Mouse (Mus musculus) CH12.LX (cell line): ENCODE measurements around the gene Eif3k. TPM values are rescaled to one million over a fixed set of nuclear protein-coding genes. Genes with fewer than 3 reads are reported as not detected.

Source experiments
- DNase-seq: peaks from one replicate; pipeline ENCODE4 v3.0.0-alpha.2; 2013; ENCODE audit errors: extremely low read depth
- H3K27ac ChIP-seq: 2 replicates; pipeline ENCODE4 v1.5.1; 2012; ENCODE audit warnings: low read depth, mild to moderate bottlenecking, control low read depth, moderate library complexity; ENCODE audit not compliant: insufficient read depth
- H3K27me3 ChIP-seq: replicated peaks from 2 replicates; pipeline ENCODE3; 2012; ENCODE audit warnings: inconsistent platforms
- H3K36me3 ChIP-seq, 2 experiments: replicated peaks in 1 of 2; 2 replicates each; pipeline versions ENCODE3 to v1.6.1; 2012; ENCODE audit warnings: inconsistent platforms in 1 of 2, low read length in 1 of 2, mild to moderate bottlenecking in 1 of 2, mixed read lengths in 1 of 2, moderate library complexity in 1 of 2; ENCODE audit not compliant: control insufficient read depth in 1 of 2, insufficient read depth in 1 of 2
- H3K4me1 ChIP-seq, 2 experiments: 2 replicates each; pipeline ENCODE4 v1.6.1; 2012; ENCODE audit warnings: inconsistent platforms in 1 of 2, moderate library complexity in 1 of 2; ENCODE audit not compliant: insufficient read depth in 2 of 2, control insufficient read depth in 1 of 2
- H3K4me2 ChIP-seq: 2 replicates; pipeline ENCODE4 v1.6.1; 2012; ENCODE audit warnings: low read depth, mild to moderate bottlenecking, control low read depth; ENCODE audit not compliant: poor library complexity, insufficient read depth, severe bottlenecking
- H3K4me3 ChIP-seq, 3 experiments: fragments of 150-350 bp in 1 of 3; sonication (generic) in 1 of 3; replicated peaks in 1 of 3; 2 replicates each; pipeline versions ENCODE3 to v1.5.1; 2011 to 2012; ENCODE audit warnings: low read depth in 2 of 3, low read length in 2 of 3, mild to moderate bottlenecking in 2 of 3, moderate library complexity in 2 of 3, control low read depth in 1 of 3, improper control_type of control experiment in 1 of 3, inconsistent platforms in 1 of 3, mixed read lengths in 1 of 3; ENCODE audit not compliant: poor library complexity in 1 of 3
- H3K79me2 ChIP-seq: replicated peaks from 2 replicates; pipeline ENCODE4 v1.6.1; 2012; ENCODE audit warnings: mild to moderate bottlenecking, moderate library complexity; ENCODE audit not compliant: control insufficient read depth, poor library complexity, insufficient read depth, severe bottlenecking; ENCODE audit errors: extremely low read depth
- H3K9ac ChIP-seq: 2 replicates; pipeline ENCODE4 v1.6.1; 2012; ENCODE audit warnings: low read depth, mild to moderate bottlenecking, control low read depth, moderate library complexity; ENCODE audit not compliant: insufficient read depth
- H3K9me3 ChIP-seq: replicated peaks from 2 replicates; pipeline ENCODE3; 2012; ENCODE audit warnings: low read length, inconsistent platforms, mixed read lengths
- BHLHE40 ChIP-seq: IDR thresholded peaks from 2 replicates; pipeline ENCODE4 v1.6.1; 2011; ENCODE audit warnings: mild to moderate bottlenecking, low read depth, low read length, improper control_type of control experiment
- CHD1 ChIP-seq: IDR thresholded peaks from 2 replicates; pipeline ENCODE4 v1.6.1; 2012; ENCODE audit warnings: low read depth, low read length, improper control_type of control experiment, inconsistent platforms
- CHD2 ChIP-seq: IDR thresholded peaks from 2 replicates; pipeline ENCODE4 v1.6.1; 2011; ENCODE audit warnings: low read length, improper control_type of control experiment
- CTCF ChIP-seq, 2 experiments: IDR thresholded peaks in 1 of 2; conservative IDR thresholded peaks in 1 of 2; 2 replicates each; pipeline ENCODE4 v1.5.1; 2011 to 2012; ENCODE audit warnings: low read depth in 2 of 2, low read length in 2 of 2, improper control_type of control experiment in 1 of 2, inconsistent platforms in 1 of 2, mild to moderate bottlenecking in 1 of 2, moderate library complexity in 1 of 2
- E2F4 ChIP-seq: IDR thresholded peaks from 2 replicates; pipeline ENCODE4 v1.6.1; 2011; ENCODE audit warnings: low read depth, low read length, improper control_type of control experiment; ENCODE audit not compliant: insufficient replicate concordance
- ELF1 ChIP-seq: IDR thresholded peaks from 2 replicates; pipeline ENCODE4 v1.6.1; 2014; ENCODE audit warnings: low read depth, mild to moderate bottlenecking, inconsistent platforms, low read length, improper control_type of control experiment
- EP300 ChIP-seq: IDR thresholded peaks from 2 replicates; pipeline ENCODE4 v1.6.1; 2011; ENCODE audit warnings: low read length, improper control_type of control experiment
- ETS1 ChIP-seq: conservative IDR thresholded peaks from 2 replicates; pipeline ENCODE4 v1.6.1; 2012; ENCODE audit warnings: low read depth, mild to moderate bottlenecking, inconsistent platforms, low read length, improper control_type of control experiment, moderate library complexity
- GABPA ChIP-seq: IDR thresholded peaks from 2 replicates; pipeline ENCODE4 v1.6.1; 2012; ENCODE audit warnings: low read depth, low read length, improper control_type of control experiment, inconsistent platforms; ENCODE audit not compliant: insufficient replicate concordance
- HCFC1 ChIP-seq: IDR thresholded peaks from 2 replicates; pipeline ENCODE4 v1.6.1; 2012; ENCODE audit warnings: low read depth, mild to moderate bottlenecking, inconsistent platforms, low read length, improper control_type of control experiment
- IRF4 ChIP-seq: IDR thresholded peaks from 2 replicates; pipeline ENCODE4 v1.6.1; 2014; ENCODE audit warnings: low read depth, mild to moderate bottlenecking, inconsistent platforms, low read length, improper control_type of control experiment
- JUN ChIP-seq: IDR thresholded peaks from 2 replicates; pipeline ENCODE4 v1.6.1; 2011; ENCODE audit warnings: low read depth, mild to moderate bottlenecking, low read length, improper control_type of control experiment, moderate library complexity; ENCODE audit not compliant: insufficient read depth
- JUND ChIP-seq: conservative IDR thresholded peaks from 2 replicates; pipeline ENCODE4 v1.6.1; 2011; ENCODE audit warnings: low read depth, low read length, improper control_type of control experiment
- KAT2A ChIP-seq: IDR thresholded peaks from 2 replicates; pipeline ENCODE4 v1.6.1; 2012; ENCODE audit warnings: low read length, improper control_type of control experiment, inconsistent platforms; ENCODE audit not compliant: insufficient replicate concordance
- MAFK ChIP-seq: IDR thresholded peaks from 2 replicates; pipeline ENCODE4 v1.6.1; 2011; ENCODE audit warnings: low read length, improper control_type of control experiment; ENCODE audit not compliant: insufficient replicate concordance
- MAX ChIP-seq: IDR thresholded peaks from 2 replicates; pipeline ENCODE4 v1.6.1; 2011; ENCODE audit warnings: low read length, improper control_type of control experiment
- MAZ ChIP-seq: IDR thresholded peaks from 2 replicates; pipeline ENCODE4 v1.6.1; 2012; ENCODE audit warnings: low read depth, mild to moderate bottlenecking, inconsistent platforms, low read length, improper control_type of control experiment, moderate library complexity
- MEF2A ChIP-seq: IDR thresholded peaks from 2 replicates; pipeline ENCODE4 v1.6.1; 2014; ENCODE audit warnings: low read depth, mild to moderate bottlenecking, inconsistent platforms, low read length, improper control_type of control experiment, borderline replicate concordance
- MXI1 ChIP-seq: IDR thresholded peaks from 2 replicates; pipeline ENCODE4 v1.6.1; 2011; ENCODE audit warnings: mild to moderate bottlenecking, low read depth, low read length, improper control_type of control experiment
- MYC ChIP-seq: IDR thresholded peaks from 2 replicates; pipeline ENCODE4 v1.6.1; 2011; ENCODE audit warnings: low read depth, mild to moderate bottlenecking, improper control_type of control experiment, low read length
- NELFE ChIP-seq: IDR thresholded peaks from 2 replicates; pipeline ENCODE4 v1.6.1; 2011; ENCODE audit warnings: low read depth, low read length, improper control_type of control experiment
- NRF1 ChIP-seq: IDR thresholded peaks from 2 replicates; pipeline ENCODE4 v1.6.1; 2014; ENCODE audit warnings: low read depth, mild to moderate bottlenecking, inconsistent platforms, low read length, improper control_type of control experiment, moderate library complexity
- PAX5 ChIP-seq: IDR thresholded peaks from 2 replicates; pipeline ENCODE4 v1.6.1; 2012; ENCODE audit warnings: low read length, inconsistent platforms, mixed read lengths
- POLR2A ChIP-seq: IDR thresholded peaks from 2 replicates; pipeline ENCODE4 v1.6.1; 2011; ENCODE audit warnings: low read depth, mild to moderate bottlenecking, improper control_type of control experiment, low read length
- POLR2AphosphoS2 ChIP-seq: IDR thresholded peaks from 2 replicates; pipeline ENCODE4 v1.6.1; 2011; ENCODE audit warnings: low read depth, low read length, improper control_type of control experiment
- RAD21 ChIP-seq: IDR thresholded peaks from 2 replicates; pipeline ENCODE4 v1.6.1; 2011; ENCODE audit warnings: low read depth, mild to moderate bottlenecking, low read length, improper control_type of control experiment, moderate library complexity
- RCOR1 ChIP-seq: conservative IDR thresholded peaks from 2 replicates; pipeline ENCODE4 v1.6.1; 2012; ENCODE audit warnings: low read depth, mild to moderate bottlenecking, inconsistent platforms, low read length, improper control_type of control experiment
- SIN3A ChIP-seq: IDR thresholded peaks from 2 replicates; pipeline ENCODE4 v1.6.1; 2012; ENCODE audit warnings: low read length, improper control_type of control experiment, inconsistent platforms
- SMC3 ChIP-seq: IDR thresholded peaks from 2 replicates; pipeline ENCODE4 v1.6.1; 2011; ENCODE audit warnings: low read depth, low read length, improper control_type of control experiment
- TBP ChIP-seq: conservative IDR thresholded peaks from 2 replicates; pipeline ENCODE4 v1.6.1; 2011; ENCODE audit warnings: low read depth, low read length, improper control_type of control experiment
- TCF12 ChIP-seq: IDR thresholded peaks from 2 replicates; pipeline ENCODE4 v1.6.1; 2014; ENCODE audit warnings: low read depth, mild to moderate bottlenecking, inconsistent platforms, low read length, improper control_type of control experiment
- UBTF ChIP-seq: IDR thresholded peaks from 2 replicates; pipeline ENCODE4 v1.6.1; 2012; ENCODE audit warnings: low read depth, mild to moderate bottlenecking, inconsistent platforms, low read length, improper control_type of control experiment, moderate library complexity
- USF1 ChIP-seq: IDR thresholded peaks from 2 replicates; pipeline ENCODE4 v1.6.1; 2014; ENCODE audit warnings: low read depth, mild to moderate bottlenecking, inconsistent platforms, low read length, improper control_type of control experiment
- USF2 ChIP-seq: conservative IDR thresholded peaks from 2 replicates; pipeline ENCODE4 v1.6.1; 2011; ENCODE audit warnings: low read depth, low read length, improper control_type of control experiment
- ZC3H11A ChIP-seq: IDR thresholded peaks from 2 replicates; pipeline ENCODE4 v1.6.1; 2012; ENCODE audit warnings: low read depth, mild to moderate bottlenecking, inconsistent platforms, low read length, improper control_type of control experiment
- ZKSCAN1 ChIP-seq: IDR thresholded peaks from 2 replicates; pipeline ENCODE4 v1.6.1; 2012; ENCODE audit warnings: low read depth, inconsistent platforms, low read length, improper control_type of control experiment, borderline replicate concordance
- ZMIZ1 ChIP-seq: IDR thresholded peaks from 2 replicates; pipeline ENCODE4 v1.6.1; 2012; ENCODE audit warnings: low read depth, mild to moderate bottlenecking, inconsistent platforms, low read length, improper control_type of control experiment
- ZNF384 ChIP-seq: IDR thresholded peaks from 2 replicates; pipeline ENCODE4 v1.6.1; 2012; ENCODE audit warnings: low read depth, low read length, improper control_type of control experiment, inconsistent platforms
- dilution Hi-C: fragments of 300-500 bp; cut with MboI; formaldehyde crosslinking; loops from 2 replicates; pipeline ENCODE4 v1.14.3; 2020; ENCODE audit warnings: low sequenced_read_pairs; ENCODE audit not compliant: extremely low pct_unique_long_range_greater_than_20kb, extremely low pct_ligation_motif_present
- in situ Hi-C: fragments of 300-500 bp; cut with MboI; formaldehyde crosslinking; loops from 3 replicates; pipeline ENCODE4 v1.14.3; 2019; ENCODE audit warnings: low sequenced_read_pairs, low pct_ligation_motif_present, low pct_unique_long_range_greater_than_20kb, mixed read lengths
- polyA plus RNA-seq: library from polyadenylated mRNA; unstranded; fragments of >175 nt; gene quantifications from 2 replicates; pipeline ENCODE4 v1.2.1, GENCODE M21; 2012; ENCODE audit warnings: low read depth; ENCODE audit not compliant: insufficient read length
- total RNA-seq, 2 experiments: library from RNA; depleted of rRNA; stranded (reverse); fragments of 300-350 nt in 1 of 2; fragments of >200 nt in 1 of 2; gene quantifications; 2 replicates each; pipeline ENCODE4 v1.2.3; 2012 to 2014

Eif3k gene
- total and polyA plus RNA-seq, 3 experiments: 513 to 658 (median 584) TPM

- H3K9ac ChIP-seq: peak within 1 kb of the TSS; percentile 87
- H3K4me3 ChIP-seq: peak within 1 kb of the TSS; percentile 94 to 99 (median 98)
- in situ Hi-C loops: no loop called here
- no peaks in the 10 kb centered on the region for H3K27me3 ChIP-seq
- dilution Hi-C loops: no loop called here
- TF ChIP-seq MAX: peak; percentile 25; the same call in 1 of the 2 replicates
- peak; percentile 94 for TF ChIP-seq ZMIZ1
- TF ChIP-seq CTCF (conservative IDR thresholded peaks at IDR 0.05 in 1 of 2, IDR thresholded peaks at IDR 0.05 in 1 of 2; ENCODE audit: low read depth in 2 of 2, low read length in 2 of 2): no peak
- no peak for TF ChIP-seq EP300
- TF ChIP-seq MAFK: no peak
- TF ChIP-seq NELFE: peak; percentile 99
- 0 out of 2 replicates have a peak, but pooled peaks have one; percentile 16 for TF ChIP-seq E2F4
- no peak; the same call in 1 of the 2 replicates for TF ChIP-seq TBP
- TF ChIP-seq SIN3A: no peak; the same call in none of the 2 replicates
- TF ChIP-seq KAT2A: peak; percentile 71; the same call in 1 of the 2 replicates
- 0 out of 2 replicates have a peak, but pooled peaks have one; percentile 35 for TF ChIP-seq MYC
- TF ChIP-seq MAZ: no peak
- TF ChIP-seq ELF1: peak; percentile 61
- 0 out of 2 replicates have a peak, but pooled peaks have one; percentile 63 for TF ChIP-seq CHD1
- no peak for TF ChIP-seq ZC3H11A
- peak; percentile 25; the same call in 1 of the 2 replicates for TF ChIP-seq BHLHE40
- no peak for TF ChIP-seq JUN
- no peak for TF ChIP-seq ZNF384
- TF ChIP-seq POLR2A: peak; percentile 98
- peak; percentile 73; the same call in 1 of the 2 replicates for TF ChIP-seq MEF2A
- no peak for TF ChIP-seq PAX5
- TF ChIP-seq NRF1: peak; percentile 99
- no peak for TF ChIP-seq GABPA
- TF ChIP-seq TCF12: peak; percentile 94
- peak; percentile 57; the same call in 1 of the 2 replicates for TF ChIP-seq POLR2AphosphoS2
- TF ChIP-seq SMC3: no peak
- TF ChIP-seq MXI1: peak; percentile 64; the same call in 1 of the 2 replicates
- no peak for TF ChIP-seq CHD2
- TF ChIP-seq USF1: no peak; the same call in 1 of the 2 replicates
- no peak for TF ChIP-seq ZKSCAN1
- TF ChIP-seq USF2: no peak
- peak; percentile 42; the same call in 1 of the 2 replicates for TF ChIP-seq IRF4
- TF ChIP-seq RAD21: no peak
- TF ChIP-seq JUND: no peak
- no peak for TF ChIP-seq ETS1
- TF ChIP-seq RCOR1: 0 out of 2 replicates have a peak, but pooled peaks have one; percentile 39
- peak; percentile 73 for TF ChIP-seq UBTF
- TF ChIP-seq HCFC1: peak; percentile 38; the same call in 1 of the 2 replicates
- H3K79me2 ChIP-seq: peaks cover 47% of the 10 kb centered on the region
- H3K27ac ChIP-seq: peak within 1 kb of the TSS; percentile 55; the same call in 1 of the 2 replicates
- H3K4me1 ChIP-seq: peaks cover 12 to 43% of the 10 kb centered on the region in 2 experiments
- peak; percentile 96 for DNase-seq
- peak within 1 kb of the TSS; percentile 87 for H3K4me2 ChIP-seq
- H3K36me3 ChIP-seq: peaks cover 0 to 2% of the 10 kb centered on the region in 2 experiments
- no peaks in the 10 kb centered on the region for H3K9me3 ChIP-seq
Measured at GRCm38 (mm10) chr7:28961927-28962670, 19.6 kb downstream of the Eif3k start, which contains the start of gene Actn4. Gene Actn4, minus strand, starts transcription at chr7:28962340.
